Mouse (Mus musculus): ENCODE results near the gene Zfp36l2.

Zfp36l2 gene

DNA sequence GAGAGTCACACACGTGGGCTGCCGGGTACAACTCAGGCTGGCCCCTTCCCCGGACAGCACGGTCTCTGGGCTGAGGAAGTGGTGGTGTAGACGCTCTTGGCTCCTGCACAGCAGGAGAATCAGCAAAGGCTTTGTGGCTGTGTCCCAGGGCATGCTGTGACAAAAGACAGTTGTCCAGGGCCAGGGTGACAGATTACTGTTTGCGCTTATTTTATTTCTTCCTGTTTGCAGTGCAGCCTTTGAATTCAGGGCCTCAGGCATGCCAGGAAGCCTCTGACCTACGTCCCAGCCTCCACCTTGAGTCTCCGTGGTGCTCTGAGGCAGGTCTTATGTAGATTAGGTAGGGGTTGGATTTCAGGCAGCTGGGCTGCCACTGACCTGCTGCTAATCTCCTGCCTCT is 10.3 kb downstream of the Zfp36l2 start:
- peak; percentile 7 to 20 for DNase-seq (ENCODE audit: low spot score in 2 of 2)

DNA sequence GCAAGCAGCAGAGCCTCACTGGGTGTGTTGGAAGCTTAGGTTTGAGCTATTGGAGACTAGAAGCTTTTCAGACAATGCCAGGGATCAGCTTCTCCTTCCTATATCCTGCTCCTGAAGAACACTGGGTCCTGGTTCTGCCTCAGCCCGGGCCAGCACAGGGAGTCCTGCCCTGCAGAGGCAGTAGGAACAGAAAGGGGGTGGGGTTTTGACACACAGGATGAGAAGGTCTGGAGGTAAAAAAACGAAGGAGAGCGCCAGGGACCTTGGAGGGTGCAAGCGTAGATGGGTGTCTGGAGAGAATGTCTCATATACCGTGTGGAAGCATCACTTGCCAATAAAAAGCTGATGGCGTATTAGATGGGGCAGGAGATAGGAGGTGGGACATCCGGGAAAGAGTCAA is 11.3 kb downstream of the Zfp36l2 start:
- DNase-seq (ENCODE audit: low spot score in 2 of 2): no peak

DNA sequence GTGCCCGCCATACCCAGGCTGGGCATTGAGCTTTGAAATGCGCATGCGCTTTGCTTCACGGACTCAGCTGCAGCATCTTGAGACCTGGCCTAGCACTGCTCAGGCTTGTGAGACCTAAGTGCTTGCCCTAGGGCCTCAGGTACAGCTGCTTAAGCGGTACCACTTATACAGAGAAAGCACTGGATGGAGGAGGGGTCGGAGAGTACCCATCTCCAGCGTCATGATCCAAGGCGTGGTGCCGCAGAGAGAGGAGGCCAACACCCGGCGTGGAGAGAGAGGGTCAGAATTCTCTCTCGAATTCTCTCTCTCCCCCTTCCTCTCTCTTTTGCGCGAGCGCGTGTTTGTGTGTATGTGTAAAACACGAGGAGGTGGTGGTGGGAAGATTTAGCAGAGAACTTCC is 12.6 kb downstream of the Zfp36l2 start:
- DNase-seq (ENCODE audit: low spot score in 2 of 2): peak in 1 of 2 experiments; percentile 13

DNA sequence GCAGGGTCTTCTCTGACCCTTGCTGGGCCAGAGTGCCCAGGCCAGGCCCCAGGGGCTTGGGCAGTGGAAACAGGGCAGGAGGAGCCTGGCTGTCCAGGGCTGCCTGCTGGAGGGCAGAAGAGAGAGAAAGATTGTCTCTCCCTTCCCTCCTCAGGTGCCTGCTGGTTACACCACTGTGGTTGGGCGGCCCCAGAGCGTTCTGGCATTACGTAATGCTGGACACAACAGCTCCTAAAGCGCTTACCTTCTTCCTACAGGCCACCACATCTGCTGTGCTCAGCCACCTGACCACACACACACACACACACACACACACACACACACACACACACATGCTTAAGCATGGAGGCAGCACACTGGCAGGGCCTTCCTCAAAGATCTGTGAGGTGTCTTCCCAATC is 20.4 kb downstream of the Zfp36l2 start:
- DNase-seq (ENCODE audit: low spot score in 2 of 2): peak; percentile 4 to 14

DNA sequence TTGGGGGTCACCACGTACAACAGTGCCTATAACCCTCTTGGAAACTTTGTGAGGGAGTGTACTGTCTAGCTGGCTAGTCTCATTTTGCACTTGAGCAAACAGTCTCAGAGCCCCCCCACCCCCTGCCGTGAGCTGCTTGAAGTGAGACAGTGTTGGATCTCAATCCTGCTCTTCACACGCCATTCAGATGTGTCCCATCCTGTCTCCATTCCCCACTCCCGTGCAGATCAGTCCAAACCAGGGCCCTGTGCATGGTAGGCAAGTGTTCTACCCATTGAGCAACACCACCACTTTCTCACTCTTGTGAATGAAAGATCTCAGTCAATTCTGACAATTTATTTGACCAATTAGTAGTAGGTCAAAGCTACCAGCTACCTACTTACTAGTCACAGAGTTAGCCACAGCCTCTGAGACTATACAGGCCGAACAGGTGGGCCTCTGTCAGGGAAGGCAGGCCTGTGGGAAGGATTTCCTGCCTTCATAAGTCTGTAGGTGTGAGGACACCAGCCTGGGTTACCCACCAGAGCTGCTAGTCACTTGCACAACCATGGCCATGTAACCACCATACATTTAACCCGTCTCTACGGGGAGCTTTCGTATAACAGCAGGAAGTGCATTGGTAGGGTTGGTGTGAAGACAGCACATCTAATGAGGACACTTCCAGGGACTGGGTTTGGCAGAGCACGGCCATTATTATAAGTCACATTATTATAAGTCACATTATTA is 21.4 kb downstream of the Zfp36l2 start:
- DNase-seq (ENCODE audit: low spot score in 2 of 2): peak; percentile 5 to 17

DNA sequence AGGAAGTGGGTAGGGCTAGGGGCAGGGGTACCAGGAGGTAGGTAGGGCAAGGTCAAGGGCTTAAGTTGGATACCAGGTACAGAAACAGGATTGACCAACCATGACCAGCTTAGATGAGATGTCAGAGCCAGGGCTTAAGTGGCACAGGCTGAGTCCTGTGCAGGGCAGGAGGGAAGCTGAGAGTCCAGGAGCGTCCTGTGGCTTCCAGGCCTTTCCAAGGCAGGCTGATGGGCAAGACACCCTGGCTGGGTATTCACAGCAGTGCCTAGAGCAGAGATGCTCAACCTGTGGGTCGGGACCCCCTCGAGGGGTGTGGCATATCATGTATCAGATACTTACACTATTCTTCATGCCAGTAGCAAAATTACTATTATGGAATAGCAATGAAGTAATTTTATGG is 22.0 kb downstream of the Zfp36l2 start:
- peak; percentile 2 to 10 for DNase-seq (ENCODE audit: low spot score in 2 of 2)

DNA sequence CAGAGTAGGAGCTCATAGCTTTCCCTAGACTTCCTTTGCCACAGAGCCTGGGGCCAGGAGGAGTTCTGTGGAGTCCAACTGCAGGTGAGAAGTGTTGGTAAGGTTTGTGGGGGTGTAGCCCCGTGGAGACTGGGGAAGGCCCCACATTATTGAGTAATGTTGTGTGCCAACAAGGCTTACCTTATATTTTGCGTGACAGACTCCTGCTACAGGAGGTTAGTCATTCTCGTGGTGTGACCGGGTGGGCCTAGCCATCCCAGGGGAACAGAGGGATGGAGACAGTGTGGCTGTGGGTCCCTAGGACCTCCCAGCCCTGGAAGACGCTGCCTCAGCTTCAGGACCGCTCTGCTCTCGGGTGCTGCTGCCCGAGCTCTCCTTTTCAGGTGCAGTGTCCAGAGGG is 23.6 kb downstream of the Zfp36l2 start:
- peak; percentile 4 to 10 for DNase-seq (ENCODE audit: low spot score in 2 of 2)

DNA sequence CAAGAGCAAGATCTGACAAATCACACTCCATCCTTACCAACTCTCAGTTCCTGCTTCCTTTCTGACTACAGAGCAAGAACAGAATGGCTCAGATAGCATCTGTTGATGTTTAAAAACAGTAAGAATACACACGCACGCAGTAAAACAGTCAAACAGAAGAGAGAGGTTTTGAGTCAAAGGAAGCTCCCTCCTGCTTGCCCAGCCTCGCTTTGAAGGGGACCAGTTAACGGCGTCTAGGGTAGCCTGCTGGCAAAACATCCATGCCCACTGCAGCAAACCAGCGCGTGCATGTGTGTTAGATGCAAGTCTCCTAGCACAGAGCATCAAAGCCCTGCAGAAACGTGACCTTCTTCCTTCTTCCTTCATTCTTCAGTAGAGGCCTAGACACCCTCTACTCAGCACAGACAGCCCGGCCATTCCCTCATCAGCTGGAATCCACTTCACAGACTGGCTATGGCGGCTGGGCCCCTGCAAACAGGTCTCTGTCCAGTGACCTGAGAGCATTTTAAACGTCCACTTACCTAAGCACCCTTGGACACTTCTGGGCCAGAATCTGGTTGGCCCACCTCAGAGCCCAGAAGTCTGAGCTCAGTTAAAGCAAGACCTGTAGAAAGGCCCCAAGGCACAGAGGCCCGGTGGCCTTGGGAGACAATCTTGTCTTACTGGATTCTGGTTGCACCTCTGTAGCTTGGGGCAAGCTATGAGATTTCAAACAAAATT is 24.5 kb downstream of the Zfp36l2 start:
- peak; percentile 8 to 23 for DNase-seq (ENCODE audit: low spot score in 2 of 2)

DNA sequence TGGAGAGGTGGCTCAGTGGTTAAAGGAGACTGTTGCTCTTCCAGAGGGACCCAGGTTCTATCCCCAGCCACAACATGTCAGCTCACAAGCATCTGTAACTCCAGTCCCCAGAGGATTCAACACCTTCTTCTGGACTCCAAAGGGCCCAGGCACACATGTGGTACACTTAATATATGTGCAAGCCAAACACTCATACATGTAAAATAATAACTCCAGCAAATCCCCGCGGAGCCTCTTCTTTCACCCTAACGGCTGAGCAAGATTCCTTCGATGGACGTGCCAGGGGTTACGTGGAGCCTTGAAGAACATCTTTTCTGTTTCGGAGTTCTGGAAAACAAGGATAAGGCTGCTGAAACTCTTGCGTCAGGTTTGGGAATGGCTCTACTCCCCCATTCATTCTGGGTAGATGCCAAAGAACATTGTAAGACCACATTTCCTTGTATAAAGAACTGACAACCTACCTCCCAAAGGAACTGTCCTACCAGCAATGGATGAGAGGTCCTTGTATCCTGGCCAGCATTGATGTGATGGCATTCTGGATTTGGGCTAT is 25.5 kb downstream of the Zfp36l2 start:
- DNase-seq (ENCODE audit: low spot score in 2 of 2): peak; percentile 6 to 10

DNA sequence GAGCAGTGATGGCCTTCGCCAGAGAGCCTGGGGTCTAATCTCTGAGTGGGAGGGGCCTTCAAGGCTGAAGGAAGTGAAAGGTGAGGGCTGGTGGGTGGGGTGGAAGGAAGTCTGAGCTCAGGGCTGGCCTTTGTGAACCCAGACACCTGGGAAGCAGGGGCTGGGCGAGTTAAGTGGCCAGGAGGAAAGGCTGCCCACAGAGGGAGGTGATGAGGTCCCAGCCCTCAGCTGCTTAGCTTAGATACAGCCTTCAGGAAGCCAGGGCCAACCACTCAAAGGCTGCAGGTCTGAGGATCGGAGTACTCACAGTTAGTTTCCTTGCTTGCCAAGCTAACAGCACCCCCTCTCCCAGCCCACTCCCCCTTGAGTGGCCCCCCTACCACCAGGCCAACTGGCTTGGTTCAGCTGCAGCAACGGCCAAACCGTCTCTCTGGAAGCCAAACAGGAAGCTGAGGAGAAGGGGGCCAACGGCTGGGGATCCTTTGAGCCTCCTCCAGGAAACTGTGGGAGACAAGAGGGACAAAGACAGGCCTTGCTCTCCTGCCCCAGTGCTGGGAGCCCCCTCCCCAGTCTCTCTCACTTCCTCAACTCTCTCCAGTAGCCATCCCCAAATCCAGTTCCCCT is 26.4 kb downstream of the Zfp36l2 start:
- DNase-seq (ENCODE audit: low spot score in 2 of 2): peak in 1 of 2 experiments; percentile 56

DNA sequence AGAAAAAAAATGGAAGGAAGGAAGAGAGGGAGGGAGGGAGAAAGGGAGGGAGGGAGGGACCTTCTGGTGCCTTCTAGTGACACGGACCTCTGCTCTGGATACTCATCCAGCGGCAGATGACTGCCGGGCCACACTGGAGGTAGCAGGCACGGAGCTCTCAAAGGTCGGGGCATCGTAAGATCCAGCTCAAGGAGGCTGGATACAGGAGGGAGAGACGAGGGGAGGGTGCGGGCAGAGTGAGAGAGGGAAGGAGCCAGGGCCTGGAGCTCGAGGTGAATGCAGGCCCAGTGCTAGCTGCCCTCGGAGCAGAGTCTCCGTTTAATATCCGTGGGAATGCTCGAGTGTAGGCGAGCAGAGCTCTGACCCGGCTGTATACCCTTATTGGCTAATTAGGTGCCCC is 28.9 kb downstream of the Zfp36l2 start:
- no peak for DNase-seq (ENCODE audit: low spot score in 2 of 2)

DNA sequence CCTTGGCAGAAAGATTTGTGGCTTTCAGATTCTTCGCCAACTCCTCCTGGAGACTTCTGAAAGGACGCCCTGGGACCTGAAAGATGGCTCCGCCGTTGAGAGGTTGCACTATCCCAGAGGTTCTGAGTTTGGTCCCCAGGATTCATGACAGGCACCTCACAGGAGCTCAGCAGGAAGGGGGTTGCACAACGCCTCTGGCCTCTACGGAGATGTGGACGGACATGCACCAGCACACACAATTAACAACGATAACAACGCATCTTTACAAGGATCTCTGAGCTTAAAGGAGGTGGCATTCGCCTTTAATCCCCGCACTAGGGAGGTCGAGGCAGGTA is 29.3 kb downstream of the Zfp36l2 start:
- peak in 1 of 2 experiments; percentile 13 for DNase-seq (ENCODE audit: low spot score in 2 of 2)

DNA sequence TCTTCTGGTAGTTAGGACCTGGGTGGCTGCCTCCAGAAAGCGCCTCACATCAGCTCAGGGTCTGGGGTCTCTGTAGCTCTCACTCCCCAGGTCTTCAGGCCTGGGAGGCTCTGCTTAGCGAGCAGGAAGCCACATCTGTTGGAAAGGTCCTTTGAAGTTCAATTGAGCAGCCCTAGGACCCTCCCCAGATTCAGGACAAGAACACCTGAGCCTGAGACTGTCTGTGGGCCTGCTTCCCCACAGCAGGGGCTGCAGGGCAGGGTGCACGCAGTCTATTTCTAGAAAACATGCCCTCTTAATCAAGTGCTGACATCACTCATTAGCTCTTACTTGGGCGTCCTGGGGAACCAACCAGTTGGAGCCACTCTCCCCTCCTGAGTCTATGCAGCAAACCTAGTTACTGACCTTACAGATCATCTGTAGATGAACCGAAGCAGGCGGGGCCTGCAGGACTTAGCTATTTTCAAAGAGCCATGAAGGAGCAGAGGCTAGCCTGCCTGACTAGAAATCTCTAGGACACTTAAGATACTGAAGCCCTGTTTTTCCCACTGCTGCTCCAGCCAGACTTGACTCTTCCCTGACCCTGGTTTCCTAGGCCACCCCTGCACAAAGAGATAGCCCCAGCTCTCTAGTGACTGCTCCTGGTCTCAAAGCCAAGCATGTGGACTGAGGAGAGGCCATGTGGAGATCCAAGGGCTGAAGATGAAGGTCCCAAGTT is 29.8 kb downstream of the Zfp36l2 start:
- DNase-seq (ENCODE audit: low spot score in 2 of 2): peak in 1 of 2 experiments; percentile 15

DNA sequence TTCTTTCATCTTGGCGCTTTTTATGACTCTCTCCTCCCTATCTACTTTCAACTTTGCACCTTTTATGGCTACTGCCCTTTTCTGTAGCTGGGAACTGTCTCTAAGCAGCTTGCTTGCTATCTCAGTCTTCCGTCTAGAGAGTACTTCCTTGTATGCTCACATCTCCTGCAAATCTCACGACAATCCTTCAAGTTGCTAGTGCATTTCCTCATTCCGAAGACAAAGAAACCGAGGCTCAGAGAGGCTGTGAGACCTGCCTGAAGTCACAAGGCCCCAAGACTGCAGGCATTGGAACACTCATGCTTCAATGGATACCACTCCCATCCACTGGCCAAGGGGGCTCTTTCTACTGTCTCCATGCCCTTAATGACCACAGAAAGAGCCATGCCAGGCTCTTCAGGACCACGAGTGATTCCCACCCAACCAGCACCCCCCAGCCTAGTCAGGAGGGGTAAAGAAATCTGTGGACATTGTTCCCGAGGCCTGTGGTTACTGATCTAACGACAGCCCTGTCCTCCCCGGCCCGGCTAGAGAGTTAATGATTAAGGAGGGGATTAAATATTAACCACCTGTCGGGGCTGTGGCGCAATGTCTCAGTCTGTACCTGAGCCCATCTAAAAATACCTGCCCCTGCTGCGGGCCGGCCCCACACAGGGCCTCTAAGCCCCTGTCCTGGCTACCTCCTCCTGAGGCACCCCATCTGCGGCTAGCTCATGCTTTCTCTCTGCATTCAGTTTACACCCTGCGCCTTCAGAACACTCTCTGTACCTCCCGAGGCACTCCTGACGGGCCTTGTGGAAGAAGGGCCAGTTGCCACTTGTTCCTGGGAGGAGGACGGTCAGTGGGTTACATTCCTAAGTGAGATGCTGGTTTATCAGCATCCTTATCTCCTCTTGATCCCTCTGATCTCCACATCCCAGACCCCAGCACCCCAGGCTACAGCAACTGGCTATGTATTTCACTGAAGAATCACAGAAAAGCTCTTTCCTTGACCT is 30.7 kb downstream of the Zfp36l2 start:
- peak in 1 of 2 experiments; percentile 12 for DNase-seq (ENCODE audit: low spot score in 2 of 2)

DNA sequence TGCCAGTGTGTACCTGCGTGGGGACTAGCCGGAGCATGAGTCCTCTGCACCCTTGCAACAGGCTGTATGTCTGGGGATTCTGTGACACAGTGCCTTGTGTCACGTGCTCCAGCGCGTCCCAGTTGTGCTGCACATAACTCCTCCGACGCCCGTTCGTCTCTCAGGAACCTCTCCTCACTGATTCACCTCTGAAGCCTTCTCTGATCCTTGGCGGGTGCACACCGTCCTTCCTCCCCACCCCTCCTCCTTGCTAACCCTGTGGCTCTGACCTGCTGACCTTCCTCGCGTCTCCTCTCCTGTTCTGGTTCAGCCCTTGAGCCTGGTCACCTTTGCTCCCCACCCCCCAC is 31.5 kb downstream of the Zfp36l2 start:
- peak in 1 of 2 experiments; percentile 14 for DNase-seq (ENCODE audit: low spot score in 2 of 2)

DNA sequence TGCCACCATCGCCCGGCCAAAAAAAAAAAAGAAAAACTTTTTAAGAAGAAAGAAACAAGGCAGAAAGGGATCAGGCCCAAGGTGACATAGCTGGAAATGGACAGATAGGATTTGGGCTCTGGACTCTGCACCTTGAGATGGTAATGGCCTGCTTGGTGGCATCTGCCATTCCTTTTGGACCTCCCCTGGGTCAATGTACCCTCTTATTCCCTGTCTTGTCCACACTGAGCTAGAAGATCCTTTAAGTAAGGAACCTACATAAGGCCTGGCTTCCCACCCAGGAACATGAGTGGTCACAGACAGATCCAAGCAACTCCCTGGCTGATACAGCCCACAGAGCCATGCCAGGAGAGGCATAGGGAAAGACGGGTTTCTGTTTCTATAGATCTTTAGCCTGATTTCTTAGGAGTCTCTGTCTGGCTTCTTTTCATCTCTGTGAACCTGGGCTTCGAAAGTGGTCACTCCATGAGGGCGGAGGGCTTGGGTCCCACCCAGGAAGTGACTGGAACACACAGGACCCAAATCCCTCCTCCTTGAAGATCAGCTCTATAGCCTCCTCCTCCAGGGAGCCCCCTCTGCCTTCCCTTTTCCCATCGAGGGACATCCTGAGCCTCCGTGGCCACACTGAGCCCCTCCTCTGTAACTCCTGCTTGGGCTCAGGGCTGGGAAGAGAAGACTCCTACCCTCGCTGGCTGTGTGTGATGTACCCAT is 32.1 kb downstream of the Zfp36l2 start:
- DNase-seq (ENCODE audit: low spot score in 2 of 2): peak in 1 of 2 experiments; percentile 7

DNA sequence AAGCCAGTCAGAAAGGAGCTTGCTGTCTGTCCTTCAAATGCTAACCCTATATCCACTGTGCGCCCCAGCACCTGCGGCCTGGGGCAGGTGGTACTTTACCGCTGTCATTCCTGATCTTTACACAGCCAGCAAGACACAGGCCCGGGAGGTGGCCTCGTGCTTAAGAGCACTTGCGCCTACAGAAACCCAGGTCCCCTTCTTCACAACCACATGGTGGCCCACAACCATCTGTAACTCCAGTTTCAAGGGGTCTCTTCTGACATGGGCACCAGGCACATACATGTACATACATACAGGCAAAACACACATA is 32.8 kb downstream of the Zfp36l2 start:
- DNase-seq (ENCODE audit: low spot score in 2 of 2): peak in 1 of 2 experiments; percentile 13

DNA sequence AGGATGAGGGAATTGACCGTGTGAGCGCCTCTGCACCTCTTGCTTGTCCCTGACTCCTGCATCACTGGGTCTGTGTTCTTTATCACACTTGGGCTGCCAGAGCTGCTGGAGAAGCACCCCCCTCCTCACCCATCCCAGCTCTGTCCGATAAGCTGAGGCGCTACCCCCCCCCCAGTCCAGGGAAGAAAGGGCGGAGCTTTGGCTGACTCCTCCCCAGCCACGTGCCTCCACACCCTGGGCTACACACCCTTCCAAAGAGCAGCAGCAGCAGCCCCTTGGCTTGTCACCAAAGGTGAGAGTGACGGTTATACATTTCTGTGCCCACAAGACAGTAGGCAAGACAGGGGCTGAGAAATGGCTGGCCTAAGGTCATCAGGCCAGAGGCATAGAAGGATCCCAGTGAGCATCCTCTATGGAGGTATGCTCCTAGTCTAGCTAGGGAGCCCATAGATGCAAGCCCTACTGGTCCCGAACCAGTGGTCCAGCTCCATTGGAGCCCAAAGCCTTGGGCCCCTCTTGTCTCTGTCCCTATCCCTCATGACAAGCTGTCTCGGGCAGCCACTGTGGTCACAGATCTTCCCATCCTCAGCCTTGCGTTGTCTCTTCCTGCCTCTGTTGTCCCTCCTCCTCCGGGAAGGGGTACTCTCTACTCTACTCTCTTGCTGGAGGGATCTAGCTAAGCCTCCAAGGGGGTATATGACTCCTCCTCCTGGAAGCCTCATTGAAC is 33.3 kb downstream of the Zfp36l2 start:
- DNase-seq (ENCODE audit: low spot score in 2 of 2): peak; percentile 40 to 55

DNA sequence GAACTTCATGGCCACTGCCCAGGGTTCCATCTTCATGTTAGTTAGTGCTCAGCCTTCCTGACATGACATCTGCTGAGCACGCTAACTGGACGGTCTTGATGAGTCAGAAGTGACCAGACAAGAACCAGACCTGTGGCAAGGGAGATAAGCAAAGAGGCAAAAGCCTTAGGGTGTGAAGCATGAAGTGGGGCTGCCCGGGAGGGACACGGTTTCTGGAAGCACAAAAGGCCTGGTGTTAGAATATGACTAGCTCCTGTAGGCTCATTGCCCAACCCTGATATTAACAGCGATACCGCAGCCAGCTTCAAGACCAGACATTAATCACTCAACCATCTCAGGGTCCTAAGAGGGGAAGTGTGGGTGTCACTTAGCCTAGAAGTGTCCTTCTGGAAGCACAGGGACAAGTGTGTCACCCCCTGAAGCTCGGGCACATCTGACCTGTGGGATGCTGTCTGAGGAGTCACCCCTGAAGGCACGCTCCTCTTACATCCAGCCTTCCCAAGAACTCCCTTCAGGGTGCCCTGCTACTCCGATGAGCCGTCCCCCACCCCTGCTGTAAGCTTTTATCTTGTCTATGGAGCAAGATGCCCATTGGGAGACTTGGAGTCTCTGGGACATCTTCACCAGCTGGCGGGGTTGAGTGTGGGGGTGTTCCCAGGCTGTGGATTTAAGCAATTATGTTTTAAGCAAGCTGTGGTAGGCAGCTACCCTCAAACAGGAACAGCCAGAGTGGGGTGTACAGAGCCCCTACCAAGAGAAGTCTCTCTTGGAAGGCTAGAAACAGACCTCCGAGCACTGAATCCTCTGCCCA is 34.6 kb downstream of the Zfp36l2 start:
- peak; percentile 52 to 54 for DNase-seq (ENCODE audit: low spot score in 2 of 2)
